Mouse (Mus musculus): ENCODE measurements around the gene Nkiras2. TPM values are rescaled to one million over a fixed set of nuclear protein-coding genes. Genes with fewer than 3 reads are reported as not detected.
A peak's percentile ranks its signal among the peaks of the same experiment; 100 is the strongest.

The Nkiras2 gene
- polyA plus RNA-seq, 2 experiments, result 15.0 to 16.8 TPM

- WGBS (ENCODE audit: insufficient replicate concordance), result 8% methylated on average over 52 of the region's 52 CpGs
- Histone ChIP-seq H3K9ac (replicated peaks) (no peak overlapping the region), H3K27ac (no peak overlapping the region), H3K4me1 (replicated peaks; ENCODE audit: control insufficient read depth in 2 of 2, insufficient read depth in 2 of 2, low read length in 1 of 2) (no peaks in the 10 kb centered on the region), H3K4me3 (ENCODE audit: insufficient read depth in 1 of 2, low read depth in 2 of 2, low read length in 2 of 2) (no peak overlapping the region), H3K36me3 (replicated peaks; ENCODE audit: control insufficient read depth, insufficient read depth, low read depth) (no peaks in the 10 kb centered on the region), H3K9me3 (ENCODE audit: control insufficient read depth, low read length) (no peaks in the 10 kb centered on the region), H3K4me2 (ENCODE audit: low read depth) (peak overlapping the region; percentile 47), H3K27me3 (ENCODE audit: control insufficient read depth, insufficient read depth, low read length) (peaks cover 17% of the 10 kb centered on the region)
- ATAC-seq (ENCODE audit: insufficient read depth), result no peak
- peak; percentile 54 for TF ChIP-seq CTCF (IDR thresholded peaks at IDR 0.05; ENCODE audit: low read depth)
- TF ChIP-seq EP300 (IDR thresholded peaks at IDR 0.05; ENCODE audit: low read depth), result no peak
- DNase-seq (ENCODE audit: low read depth in 3 of 3, low spot score in 3 of 3), result no peak
Measured at GRCm38 (mm10) chr11:100640159-100640906, 21.3 kb downstream of the Nkiras2 start.

- H3K27ac ChIP-seq, result no peak overlapping the region
- H3K36me3 ChIP-seq (replicated peaks; ENCODE audit: control insufficient read depth, insufficient read depth, low read depth), result no peaks in the 10 kb centered on the region
- no peak overlapping the region for H3K4me2 ChIP-seq (ENCODE audit: low read depth)
- no peak for TF ChIP-seq EP300 (IDR thresholded peaks at IDR 0.05; ENCODE audit: low read depth)
- no peak for TF ChIP-seq CTCF (IDR thresholded peaks at IDR 0.05; ENCODE audit: low read depth)
- H3K27me3 ChIP-seq (ENCODE audit: control insufficient read depth, insufficient read depth, low read length), result peaks cover 17% of the 10 kb centered on the region
- H3K4me1 ChIP-seq (replicated peaks; ENCODE audit: control insufficient read depth in 2 of 2, insufficient read depth in 2 of 2, low read length in 1 of 2), result no peaks in the 10 kb centered on the region
- 63% methylated on average over 15 of the region's 15 CpGs for WGBS (ENCODE audit: insufficient replicate concordance)
- no peak for DNase-seq (ENCODE audit: low read depth in 3 of 3, low spot score in 3 of 3)
- no peaks in the 10 kb centered on the region for H3K9me3 ChIP-seq (ENCODE audit: control insufficient read depth, low read length)
- no peak for ATAC-seq (ENCODE audit: insufficient read depth)
- no peak overlapping the region for H3K4me3 ChIP-seq (ENCODE audit: insufficient read depth in 1 of 2, low read depth in 2 of 2, low read length in 2 of 2)
- H3K9ac ChIP-seq (replicated peaks), result no peak overlapping the region
Measured at GRCm38 (mm10) chr11:100643612-100644575, 24.9 kb downstream of the Nkiras2 start.

- TF ChIP-seq EP300 (IDR thresholded peaks at IDR 0.05; ENCODE audit: low read depth) (no peak), CTCF (IDR thresholded peaks at IDR 0.05; ENCODE audit: low read depth) (peak; percentile 86)
- H3K27ac ChIP-seq, result no peak overlapping the region
- no peak overlapping the region for H3K9ac ChIP-seq (replicated peaks)
- no peaks in the 10 kb centered on the region for H3K36me3 ChIP-seq (replicated peaks; ENCODE audit: control insufficient read depth, insufficient read depth, low read depth)
- no peak overlapping the region for H3K4me2 ChIP-seq (ENCODE audit: low read depth)
- ATAC-seq (ENCODE audit: insufficient read depth) (no peak), DNase-seq (ENCODE audit: low read depth in 3 of 3, low spot score in 3 of 3) (peak in 2 of 3 experiments; percentile 11 to 24)
- H3K9me3 ChIP-seq (ENCODE audit: control insufficient read depth, low read length), result no peaks in the 10 kb centered on the region
- no peak overlapping the region for H3K4me3 ChIP-seq (ENCODE audit: insufficient read depth in 1 of 2, low read depth in 2 of 2, low read length in 2 of 2)
- no peaks in the 10 kb centered on the region for H3K4me1 ChIP-seq (replicated peaks; ENCODE audit: control insufficient read depth in 2 of 2, insufficient read depth in 2 of 2, low read length in 1 of 2)
- H3K27me3 ChIP-seq (ENCODE audit: control insufficient read depth, insufficient read depth, low read length), result peaks cover 7% of the 10 kb centered on the region
- 4% methylated on average over 1 of the region's 1 CpGs for WGBS (ENCODE audit: insufficient replicate concordance)
Measured at GRCm38 (mm10) chr11:100646265-100646664, 27.2 kb downstream of the Nkiras2 start.

GRCm38 (mm10) chr11:100648405-100648804 lies 29.4 kb downstream of the Nkiras2 start:
- WGBS (ENCODE audit: insufficient replicate concordance), result 73% methylated on average over 8 of the region's 8 CpGs
- Histone ChIP-seq H3K4me3 (ENCODE audit: insufficient read depth in 1 of 2, low read depth in 2 of 2, low read length in 2 of 2) (no peak overlapping the region), H3K4me1 (replicated peaks; ENCODE audit: control insufficient read depth in 2 of 2, insufficient read depth in 2 of 2, low read length in 1 of 2) (no peaks in the 10 kb centered on the region), H3K27me3 (ENCODE audit: control insufficient read depth, insufficient read depth, low read length) (peaks cover 7% of the 10 kb centered on the region), H3K36me3 (replicated peaks; ENCODE audit: control insufficient read depth, insufficient read depth, low read depth) (no peaks in the 10 kb centered on the region), H3K4me2 (ENCODE audit: low read depth) (no peak overlapping the region), H3K9ac (replicated peaks) (no peak overlapping the region), H3K27ac (no peak overlapping the region), H3K9me3 (ENCODE audit: control insufficient read depth, low read length) (no peaks in the 10 kb centered on the region)
- no peak for DNase-seq (ENCODE audit: low read depth in 3 of 3, low spot score in 3 of 3)
- TF ChIP-seq CTCF (IDR thresholded peaks at IDR 0.05; ENCODE audit: low read depth) (no peak), EP300 (IDR thresholded peaks at IDR 0.05; ENCODE audit: low read depth) (no peak)
- ATAC-seq (ENCODE audit: insufficient read depth), result no peak

- 14% methylated on average over 8 of the region's 8 CpGs for WGBS (ENCODE audit: insufficient replicate concordance)
- TF ChIP-seq CTCF (IDR thresholded peaks at IDR 0.05; ENCODE audit: low read depth), result no peak
- H3K9ac ChIP-seq (replicated peaks), result no peak overlapping the region
- ATAC-seq (ENCODE audit: insufficient read depth) (no peak), DNase-seq (ENCODE audit: low read depth in 3 of 3, low spot score in 3 of 3) (no peak)
- peaks cover 7% of the 10 kb centered on the region for H3K27me3 ChIP-seq (ENCODE audit: control insufficient read depth, insufficient read depth, low read length)
- H3K4me2 ChIP-seq (ENCODE audit: low read depth), result no peak overlapping the region
- no peak overlapping the region for H3K27ac ChIP-seq
- no peaks in the 10 kb centered on the region for H3K36me3 ChIP-seq (replicated peaks; ENCODE audit: control insufficient read depth, insufficient read depth, low read depth)
- H3K4me1 ChIP-seq (replicated peaks; ENCODE audit: control insufficient read depth in 2 of 2, insufficient read depth in 2 of 2, low read length in 1 of 2), result no peaks in the 10 kb centered on the region
- no peaks in the 10 kb centered on the region for H3K9me3 ChIP-seq (ENCODE audit: control insufficient read depth, low read length)
- H3K4me3 ChIP-seq (ENCODE audit: insufficient read depth in 1 of 2, low read depth in 2 of 2, low read length in 2 of 2), result no peak overlapping the region
Measured at GRCm38 (mm10) chr11:100651205-100651604, 32.2 kb downstream of the Nkiras2 start.

Data from liver, embryonic 14.5 days (tissue).